Mouse (Mus musculus) skeletal muscle tissue, adult 2 months (tissue): Measurements from ENCODE around the gene Spns1.

ENCODE experiments used
- DNase-seq: peaks from one replicate; pipeline ENCODE4 v3.0.0-alpha.2; 2012; ENCODE audit warnings: low read depth, low spot score

The Spns1 gene

DNA sequence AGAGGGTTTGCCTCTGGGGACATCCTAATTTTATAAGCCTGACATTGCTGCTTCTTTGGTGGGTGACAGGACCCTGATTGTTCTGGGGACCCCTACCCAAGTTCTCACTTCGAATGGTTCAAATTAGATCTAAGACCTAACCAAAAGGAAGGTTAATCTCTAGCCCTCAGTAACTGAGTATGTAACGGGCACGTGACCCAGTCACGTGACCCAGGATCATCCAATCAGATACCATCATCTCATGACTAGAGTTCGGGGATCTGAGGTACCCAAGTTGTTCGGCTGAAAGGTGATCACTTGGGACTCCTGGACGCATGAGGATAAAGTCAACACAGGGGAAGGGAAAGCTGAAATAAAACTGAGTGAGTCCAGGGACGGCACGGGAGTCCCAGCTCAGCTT, 4.2 kb downstream of the Spns1 start:
- DNase-seq = no peak

DNA sequence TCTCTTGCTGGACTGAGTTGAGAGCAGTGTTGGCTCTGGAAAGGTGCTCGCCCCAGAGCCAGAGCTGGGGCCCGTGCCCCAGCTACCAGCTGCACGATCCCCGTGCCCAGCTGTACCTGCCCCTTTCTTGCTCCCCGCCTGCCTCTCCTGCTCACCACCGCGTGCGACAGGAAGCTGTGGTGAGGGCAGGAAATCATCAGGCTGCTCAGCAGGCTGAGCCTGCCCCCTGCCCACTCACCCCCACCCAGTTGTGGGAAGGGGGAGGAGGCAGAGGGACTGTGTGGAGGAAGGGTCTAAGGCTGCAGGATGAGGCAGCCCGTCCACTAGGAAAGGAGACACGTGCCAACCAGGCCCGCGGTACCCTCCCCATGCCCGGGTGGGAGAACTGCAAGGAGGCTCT, 7.9 kb downstream of the Spns1 start, which contains the start of gene Lat:
Gene Lat (minus strand): TSS at position 178 of the 400 bp plus-strand sequence.
- no peak for DNase-seq

DNA sequence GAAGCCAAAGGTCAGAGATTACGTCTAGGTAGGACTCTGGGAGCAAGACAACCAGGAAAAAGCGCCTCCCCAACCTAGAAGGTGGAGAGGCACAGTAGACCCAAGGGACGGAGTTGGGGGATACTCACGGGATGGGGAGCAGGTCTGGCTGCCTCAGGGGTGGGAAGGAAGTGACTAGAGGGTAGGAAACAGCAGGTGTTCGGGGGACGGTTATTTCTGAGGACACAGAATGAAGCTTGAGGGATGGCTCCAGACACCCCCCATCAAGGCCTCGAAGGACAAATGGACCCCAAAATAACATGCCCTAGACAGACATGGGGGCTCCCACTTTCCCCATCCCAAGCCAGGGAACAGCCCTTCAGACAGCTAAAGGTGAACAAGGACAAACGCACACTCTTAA, 8.9 kb downstream of the Spns1 start:
- DNase-seq = no peak

DNA sequence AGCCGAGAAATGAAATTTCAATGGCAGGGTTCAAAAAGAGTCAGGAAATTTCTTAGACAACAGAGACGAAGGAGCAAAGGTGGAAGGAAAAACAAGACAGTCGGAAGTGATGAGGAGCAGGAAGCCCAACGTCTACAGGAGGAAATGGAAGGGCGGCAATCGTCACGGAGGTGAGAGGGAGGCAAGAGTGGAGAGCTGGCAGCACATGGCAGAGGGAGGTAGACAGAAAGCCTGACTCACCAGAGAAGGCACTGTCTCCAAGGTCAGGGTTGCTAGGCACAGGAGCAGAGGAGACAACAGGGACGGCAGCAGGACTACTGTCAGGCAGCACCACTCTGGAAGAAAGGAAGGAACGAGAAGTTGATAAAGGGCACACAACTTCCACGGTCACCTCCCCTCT, 9.6 kb downstream of the Spns1 start:
- no peak for DNase-seq

DNA sequence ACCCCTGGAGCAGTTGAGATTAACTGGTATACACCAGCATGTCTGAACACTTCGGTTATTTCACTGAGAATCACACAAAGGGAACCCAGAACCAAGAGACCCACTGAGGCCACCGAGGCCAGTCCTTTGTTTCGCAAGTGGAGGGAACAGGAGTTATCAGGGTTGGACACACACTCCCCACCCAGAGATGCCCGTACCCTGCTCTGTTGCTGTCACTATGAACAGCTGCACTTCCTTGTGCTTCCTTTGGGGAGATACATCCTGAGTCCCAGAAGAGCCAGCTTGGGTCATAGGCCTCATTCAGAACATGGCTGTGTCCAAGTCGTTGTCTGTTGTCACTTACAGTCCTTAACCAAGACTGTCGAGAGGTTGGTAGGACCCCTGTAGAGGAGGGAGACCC, 14.2 kb downstream of the Spns1 start:
- DNase-seq = no peak

DNA sequence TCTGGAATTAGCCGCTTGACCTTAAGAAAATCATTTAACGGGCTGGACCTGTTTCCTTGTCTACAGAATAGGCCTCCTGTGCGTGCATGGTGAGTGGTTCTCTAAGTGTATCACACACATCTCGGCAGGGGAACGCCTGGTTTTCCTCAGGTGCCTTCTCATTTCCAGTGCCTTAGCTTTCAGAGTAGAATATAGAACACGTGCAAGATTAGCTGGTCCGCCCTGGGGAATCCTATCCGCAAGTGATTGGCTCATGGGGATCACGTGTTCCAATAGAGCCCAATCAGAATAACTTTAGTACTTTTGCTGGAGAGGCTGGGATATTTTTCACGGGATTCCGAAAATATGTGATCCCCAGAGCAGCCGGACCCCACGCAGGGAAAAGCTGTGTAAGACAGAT, 18.2 kb downstream of the Spns1 start:
- no peak for DNase-seq

DNA sequence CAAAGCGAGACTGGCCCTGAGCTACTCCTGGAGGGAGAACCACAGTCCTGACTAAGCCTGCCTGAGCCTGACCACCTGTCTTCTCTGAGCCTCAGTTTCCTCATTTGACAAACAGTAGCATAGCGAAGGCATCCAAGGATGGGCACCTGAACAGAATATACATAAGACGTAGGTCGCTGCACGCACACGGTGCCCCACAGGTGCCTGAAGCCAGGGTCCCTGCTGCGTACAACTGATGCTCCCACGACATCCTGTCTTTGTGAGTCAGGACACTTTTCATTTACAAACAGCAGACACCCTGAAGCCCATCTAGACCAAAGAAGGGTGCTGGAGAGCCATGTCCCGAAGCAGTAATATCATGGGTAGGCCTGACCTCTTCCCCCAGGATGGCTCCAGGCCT, 18.8 kb downstream of the Spns1 start:
- no peak for DNase-seq

DNA sequence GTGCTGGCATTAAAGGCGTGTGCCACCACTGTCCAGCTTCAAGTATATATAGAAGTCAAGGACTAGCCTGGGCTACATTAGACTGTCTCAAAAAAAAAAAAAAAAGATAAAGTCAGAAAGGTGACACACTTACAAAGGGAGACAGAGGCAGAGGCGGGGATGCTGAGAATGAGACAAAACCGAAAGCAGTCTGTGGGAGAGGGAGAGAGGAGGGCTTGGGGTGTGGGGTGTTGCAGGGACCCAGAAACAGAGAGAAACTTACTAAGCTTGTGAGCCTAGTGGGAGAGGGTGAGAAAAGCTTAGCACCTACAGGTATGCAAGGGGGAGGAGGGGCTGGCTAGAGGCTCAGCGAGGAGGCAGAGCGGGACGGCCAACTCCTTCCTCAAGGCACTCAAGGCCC, 19.4 kb downstream of the Spns1 start:
- no peak for DNase-seq

DNA sequence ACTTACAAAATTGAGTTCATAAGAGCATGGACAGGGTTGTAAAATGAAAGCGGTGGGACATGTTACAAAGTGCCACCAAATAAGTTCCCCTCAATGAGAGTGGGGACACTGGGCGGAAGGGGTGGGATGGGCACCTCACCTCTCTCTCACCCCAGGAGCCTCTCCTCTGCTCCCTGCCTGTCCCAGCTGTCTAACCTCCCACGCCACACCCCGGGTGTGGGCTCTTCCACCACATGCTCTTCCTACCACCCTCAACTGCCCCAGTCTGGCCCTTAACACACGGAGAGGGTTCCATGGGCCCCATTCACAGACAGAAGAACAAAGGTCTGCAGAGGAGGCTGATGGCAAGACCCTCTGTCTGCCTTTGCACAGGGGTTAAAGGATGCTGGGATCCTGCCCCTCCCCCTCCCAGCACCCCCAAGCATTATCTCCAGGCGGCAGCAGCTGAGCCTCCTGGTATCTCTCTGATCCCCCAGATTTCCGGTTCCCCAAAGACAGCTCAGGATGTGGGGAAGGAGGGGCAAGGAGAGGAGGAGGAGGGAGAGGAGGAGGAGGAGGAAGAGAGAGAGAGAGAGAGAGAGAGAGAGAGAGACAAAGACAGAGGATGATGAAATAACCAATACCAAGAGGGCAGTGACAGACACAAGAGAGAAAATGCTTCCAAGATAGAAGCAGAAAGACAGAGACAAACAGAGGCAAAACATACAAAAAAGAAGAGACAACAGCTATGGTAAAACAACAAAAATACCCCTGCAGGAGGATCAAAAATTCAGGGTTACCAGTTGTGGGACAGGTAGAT, 20.3 kb downstream of the Spns1 start:
- no peak for DNase-seq

DNA sequence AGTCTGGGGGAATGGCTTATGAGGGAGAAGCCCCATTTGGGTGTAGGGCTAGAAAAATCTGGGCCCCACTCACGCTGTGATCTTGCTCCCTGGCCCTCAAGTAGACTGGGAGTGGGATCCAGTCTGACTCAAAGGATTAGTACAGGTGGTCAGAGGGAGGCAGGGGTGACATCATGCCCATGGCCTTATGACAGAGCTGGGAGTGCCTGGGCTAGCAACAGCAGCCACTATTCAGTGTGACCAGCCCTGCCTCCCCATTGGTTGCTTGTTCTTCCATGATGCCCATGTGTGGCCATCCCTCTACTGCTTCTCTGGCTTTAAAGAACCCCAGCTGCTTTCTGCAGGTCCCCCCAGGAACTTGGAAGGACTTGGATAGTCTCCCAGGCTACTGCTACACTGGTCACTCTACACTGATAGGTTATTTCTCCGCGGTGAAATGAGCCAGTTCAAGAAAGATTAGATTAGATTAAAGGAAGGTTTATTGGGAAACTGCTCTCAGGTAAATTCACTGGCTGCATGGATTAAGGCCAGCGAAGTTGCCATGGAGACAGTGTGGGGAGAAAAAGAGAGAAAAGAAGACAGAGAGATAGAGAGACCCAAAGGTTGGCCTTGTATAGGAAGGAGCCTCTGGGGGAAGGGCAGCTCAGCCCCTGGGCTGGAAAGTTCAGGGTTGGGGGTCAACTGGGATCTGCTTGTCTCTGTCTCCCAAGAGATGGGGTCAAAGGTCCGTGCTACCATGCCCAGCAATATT, 21.2 kb downstream of the Spns1 start:
- DNase-seq = no peak

DNA sequence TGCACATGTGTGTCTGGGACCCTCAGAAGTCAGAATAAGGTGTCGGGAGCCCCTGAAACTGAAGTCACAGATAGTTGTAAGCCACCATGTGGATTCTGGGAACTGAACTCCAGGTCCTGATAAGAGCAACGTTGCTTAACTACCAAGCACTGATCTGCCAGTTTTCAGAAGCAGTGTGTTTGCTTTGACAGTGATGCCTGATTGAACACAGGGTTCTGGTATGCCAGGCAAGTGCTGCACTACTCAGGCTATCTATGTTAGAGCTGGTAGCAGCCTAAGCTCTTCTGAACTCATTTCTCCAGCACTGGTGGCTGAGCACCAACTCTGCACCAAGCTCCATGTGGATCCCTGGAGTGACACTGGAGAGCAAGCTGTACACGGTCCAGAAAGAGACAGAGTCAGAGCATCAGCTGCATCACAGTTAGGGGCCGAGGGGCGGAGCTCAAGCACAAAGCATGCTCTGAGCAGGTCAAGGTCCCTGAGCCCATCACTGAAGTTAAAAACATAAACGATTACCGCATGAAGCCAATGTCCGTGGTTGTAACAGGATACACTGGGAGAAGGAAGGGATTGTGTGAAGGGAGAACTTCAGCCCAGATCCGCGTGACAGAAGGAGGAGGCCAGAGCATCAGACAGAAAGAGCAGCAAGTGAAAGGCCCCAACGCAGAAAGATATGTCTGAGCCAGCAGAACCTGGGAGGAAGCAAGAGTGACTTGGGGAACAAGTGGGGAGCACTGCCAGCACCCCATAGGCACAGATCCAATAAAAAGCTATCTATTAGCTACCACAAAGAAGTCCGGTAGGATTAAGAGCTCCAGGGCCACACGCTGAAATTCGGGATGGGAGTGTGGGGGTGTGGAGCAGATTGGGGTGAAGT, 22.3 kb downstream of the Spns1 start:
- no peak for DNase-seq

DNA sequence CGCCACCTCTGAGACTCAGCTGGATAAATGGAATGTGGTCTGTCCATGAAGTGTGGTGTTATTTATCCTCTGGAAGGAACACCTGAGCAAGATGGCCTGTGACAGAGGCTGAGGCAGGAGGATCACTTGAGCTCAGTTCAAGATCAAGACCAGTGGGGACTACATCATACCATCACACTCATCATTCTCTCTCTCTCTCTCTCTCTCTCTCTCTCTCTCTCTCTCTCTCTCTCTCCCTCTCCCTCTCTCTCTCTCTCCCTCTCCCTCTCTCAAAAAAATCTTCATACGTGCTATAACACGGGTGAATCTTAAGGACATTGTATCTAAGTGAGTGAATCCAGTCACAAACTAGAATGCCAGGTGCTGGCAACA, 23.3 kb downstream of the Spns1 start:
- no peak for DNase-seq

DNA sequence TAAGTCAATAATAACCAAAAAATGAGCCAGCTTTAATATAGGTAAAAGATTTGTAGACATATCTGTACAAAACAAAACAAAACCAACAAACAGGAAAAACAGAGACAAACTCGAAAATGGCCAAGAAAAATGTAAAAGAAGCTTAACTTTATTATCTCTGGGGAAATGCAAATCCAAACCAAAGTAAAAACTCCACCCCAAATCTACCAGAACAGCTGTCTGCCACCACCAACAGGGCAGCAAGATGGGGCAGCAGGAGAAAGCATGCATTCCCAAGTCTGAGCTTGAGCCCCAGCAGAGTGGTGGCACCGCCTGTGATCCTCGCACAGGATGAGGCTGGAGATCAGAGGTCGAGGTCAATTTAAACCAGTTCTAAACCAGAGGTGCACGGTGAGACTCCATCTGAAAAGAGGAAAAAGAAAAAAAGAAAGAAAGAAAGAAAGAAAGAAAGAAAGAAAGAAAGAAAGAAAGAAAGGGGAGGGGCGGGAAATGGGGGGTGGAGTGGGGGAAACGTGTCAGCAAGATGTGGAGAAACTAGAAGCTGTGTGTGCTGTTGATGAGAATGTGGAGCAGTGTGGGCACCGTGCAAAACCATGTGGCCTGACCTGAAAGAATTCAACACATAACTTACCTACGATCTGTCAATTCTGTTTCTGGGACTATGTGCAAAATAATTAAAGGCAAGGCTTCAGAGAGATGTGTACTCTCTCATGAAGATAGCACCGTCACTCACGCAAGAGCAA, 23.8 kb downstream of the Spns1 start:
- no peak for DNase-seq

DNA sequence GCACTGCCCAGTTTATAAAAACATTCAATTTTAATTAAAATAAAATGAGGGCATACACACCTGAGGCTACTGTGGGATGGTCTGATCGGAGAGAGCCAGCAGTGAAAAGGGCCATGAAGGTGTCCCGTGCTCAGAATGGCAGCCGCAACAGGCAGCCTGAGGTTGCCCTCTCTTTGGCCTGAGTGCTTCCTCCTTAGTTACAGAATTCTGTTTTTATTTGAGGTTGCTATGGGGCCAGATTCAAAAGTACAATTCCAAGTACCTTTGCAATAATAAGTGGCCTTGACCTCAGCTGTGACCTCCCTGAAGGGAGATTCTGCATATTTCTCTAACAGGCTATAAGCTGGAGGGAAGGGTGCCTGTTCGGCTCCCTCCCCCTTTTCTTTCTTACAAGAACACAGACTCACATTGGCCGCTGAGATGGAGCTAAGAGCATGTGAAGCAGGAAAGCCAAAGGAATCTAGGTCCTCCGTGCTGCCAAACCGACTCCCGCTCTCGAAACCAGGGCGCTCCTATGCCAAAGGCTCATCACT, 25.8 kb downstream of the Spns1 start:
- no peak for DNase-seq

DNA sequence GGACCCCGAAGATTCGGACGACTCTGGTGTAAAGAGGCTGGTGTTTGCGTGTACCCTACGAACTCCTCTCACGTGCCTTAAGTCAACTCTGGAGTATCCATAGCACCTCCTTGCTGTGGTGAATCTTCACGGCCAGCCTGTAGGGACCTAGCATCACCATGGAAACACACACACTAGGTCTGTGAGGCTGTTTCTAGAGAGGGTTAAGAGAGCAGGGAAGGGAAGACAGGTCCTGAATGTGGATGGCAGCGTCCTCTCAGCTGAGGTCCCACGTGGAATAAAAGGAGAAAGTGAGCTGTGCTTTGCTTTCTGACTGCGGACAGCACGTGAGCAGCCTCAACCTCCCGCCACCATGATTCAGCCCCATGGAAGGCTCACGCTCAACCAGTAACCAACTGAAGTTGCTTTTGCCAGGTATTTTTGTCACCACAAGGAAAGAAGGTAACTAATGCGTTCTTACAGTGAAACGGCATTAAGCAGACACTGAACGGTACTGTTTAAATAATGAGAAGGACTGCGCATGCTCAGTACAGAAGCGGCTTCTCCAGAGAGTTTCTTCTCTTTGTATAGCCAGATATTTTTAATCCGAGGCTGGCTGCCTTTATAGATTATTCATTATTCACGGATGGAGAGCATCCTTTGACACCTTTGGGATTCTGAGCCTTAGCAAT, 26.4 kb downstream of the Spns1 start:
- DNase-seq = no peak

DNA sequence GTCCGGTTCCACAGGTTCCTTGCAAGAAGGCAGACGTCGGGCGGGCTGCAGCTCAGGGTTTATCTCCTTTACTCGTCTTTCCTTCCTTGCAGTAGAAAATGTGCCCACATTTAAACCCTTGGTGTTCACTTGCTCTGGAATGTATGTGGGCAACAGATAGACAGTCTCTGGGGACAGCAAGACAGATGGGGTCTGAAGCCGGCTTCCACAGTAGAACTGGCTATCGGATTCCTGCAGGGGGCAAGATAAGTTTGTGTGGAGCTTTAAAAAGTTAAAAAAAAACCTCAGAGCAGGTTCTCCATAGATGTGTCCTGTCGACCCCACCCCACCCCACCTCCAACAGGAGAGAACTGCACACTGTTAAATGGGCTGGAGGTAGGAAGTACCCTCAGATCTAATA, 29.0 kb downstream of the Spns1 start:
- no peak for DNase-seq

DNA sequence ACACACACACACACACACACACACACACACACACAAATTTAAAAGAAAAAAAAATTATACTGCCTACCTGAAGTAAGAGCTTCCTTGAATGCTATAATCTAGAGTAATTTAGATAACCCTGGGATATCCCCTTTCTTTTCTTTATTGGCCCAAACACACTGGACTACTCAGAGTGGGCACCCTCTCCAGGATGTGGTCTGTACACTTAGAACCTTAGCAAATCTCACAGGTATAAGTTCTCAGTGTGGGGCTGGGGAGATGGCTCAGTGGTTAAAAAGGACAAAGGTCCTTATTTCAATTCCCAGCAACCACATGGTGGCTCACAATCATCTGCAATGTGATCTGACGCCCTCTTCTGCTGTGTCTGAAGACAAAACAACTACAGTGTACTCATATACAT, 30.2 kb downstream of the Spns1 start:
- DNase-seq = no peak

DNA sequence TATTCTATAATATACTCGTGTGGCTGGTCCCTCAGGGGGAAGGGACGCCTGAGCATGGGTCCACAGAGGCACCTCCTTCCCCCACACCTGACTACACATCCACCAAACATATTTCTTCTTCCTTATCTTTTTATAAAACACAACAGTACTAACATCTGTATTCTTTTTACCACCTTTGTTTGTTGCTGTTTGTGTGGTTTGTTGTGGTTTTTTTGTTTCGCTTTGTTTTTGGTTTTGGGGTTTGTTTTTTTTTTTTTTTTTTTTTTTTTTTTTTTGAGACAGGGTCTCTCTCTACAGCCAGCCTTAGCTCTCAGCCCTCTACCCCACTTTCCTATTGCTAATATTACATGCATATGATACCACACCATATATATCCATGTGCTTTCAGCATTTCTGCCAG, 31.3 kb downstream of the Spns1 start:
- DNase-seq = no peak

DNA sequence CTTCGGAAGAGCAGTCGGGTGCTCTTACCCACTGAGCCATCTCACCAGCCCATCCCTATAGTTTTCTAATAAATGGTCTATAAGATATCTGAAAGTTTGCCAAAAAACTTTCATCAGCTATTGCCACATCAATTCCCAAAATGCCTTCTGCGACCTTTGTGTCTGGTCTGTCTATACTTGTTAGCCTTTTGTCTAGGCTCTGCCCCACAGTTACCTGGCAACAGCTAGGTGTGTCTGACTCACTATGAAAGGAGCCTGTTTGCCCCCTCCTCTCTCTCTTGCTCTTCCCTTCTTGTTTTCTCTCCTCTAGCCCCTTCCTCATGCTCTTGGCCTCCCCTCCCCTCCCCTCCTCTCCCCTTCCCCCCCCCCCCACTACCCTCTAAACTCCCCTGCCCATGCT, 31.7 kb downstream of the Spns1 start:
- no peak for DNase-seq

DNA sequence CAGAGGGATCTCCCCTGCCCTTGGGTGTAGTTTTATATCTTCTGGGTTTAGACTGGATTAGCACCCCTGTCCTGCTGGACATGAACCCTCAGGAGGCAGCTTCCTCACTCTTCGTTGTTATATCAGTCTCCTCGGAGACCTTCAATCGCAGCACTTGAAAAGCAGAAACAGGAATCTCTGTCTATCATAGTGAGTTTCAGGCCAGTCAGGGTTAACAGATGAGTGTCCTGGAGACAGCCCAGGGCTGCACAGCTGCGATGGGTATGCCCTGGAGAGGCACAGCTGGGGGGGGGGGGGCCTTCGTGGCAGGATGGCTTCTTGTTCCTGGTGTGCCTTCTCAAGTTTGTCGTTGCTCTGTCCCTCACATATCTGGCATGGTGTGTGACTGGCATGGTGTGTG, 36.4 kb downstream of the Spns1 start:
- no peak for DNase-seq

DNA sequence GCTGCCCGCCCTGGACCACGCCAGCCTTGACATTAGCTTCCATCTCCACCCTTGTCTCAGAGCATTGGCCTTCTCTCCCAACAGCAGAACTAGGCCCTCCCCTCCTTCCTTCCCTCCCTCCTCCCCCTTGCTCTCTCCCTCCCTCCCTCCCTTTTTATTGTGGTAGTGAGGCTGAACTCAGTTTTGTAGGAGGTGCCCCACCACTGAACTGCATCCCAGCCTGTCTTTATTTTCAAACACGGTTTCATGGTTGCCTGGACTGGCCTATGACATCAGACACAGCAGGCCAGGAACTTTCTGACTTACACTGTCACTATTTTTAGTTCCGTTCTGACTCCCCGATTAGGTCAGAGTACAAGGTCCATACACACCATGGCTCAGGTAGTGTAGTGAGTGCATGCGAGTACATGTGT, 37.0 kb downstream of the Spns1 start:
- no peak for DNase-seq
